Mouse (Mus musculus): Measurements from ENCODE around the gene Cpne4. TPM values are rescaled to one million over a fixed set of nuclear protein-coding genes. Genes with fewer than 3 reads are reported as not detected.

The Cpne4 gene
- polyA plus RNA-seq (2012; rRNA removed) = 0.11 and 0.24 TPM in 2 replicates

DNA sequence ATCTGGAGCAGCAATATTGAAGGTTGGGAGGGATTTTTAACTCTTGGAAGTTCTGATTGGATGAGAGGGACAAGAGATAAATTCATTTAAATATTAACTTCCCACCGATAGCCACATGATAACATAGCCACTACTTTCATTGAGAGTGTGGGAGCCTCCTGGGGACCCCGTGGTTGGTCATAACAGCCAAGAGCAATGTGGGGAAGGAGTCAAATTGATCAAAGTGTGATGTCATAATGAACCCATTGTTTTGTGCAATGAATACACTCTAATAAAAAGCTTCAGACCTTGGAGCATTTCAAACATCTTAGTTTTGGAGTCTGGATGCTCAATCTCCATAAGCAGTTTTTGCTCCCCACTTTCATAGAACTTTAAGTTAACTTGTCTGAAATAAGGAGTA is at the start of gene Cpne4:
Gene Cpne4, plus strand, starts transcription at position 301 of the 400 bp plus-strand sequence.
- no peak for TF ChIP-seq POLR2A (IDR thresholded peaks at IDR 0.05; ENCODE audit: low read depth, low read length)
- no peak for TF ChIP-seq CTCF (IDR thresholded peaks at IDR 0.05; ENCODE audit: extremely low read depth, insufficient read length, insufficient replicate concordance, low read depth, low read length)
- Histone ChIP-seq H3K4me1 (ENCODE audit: control insufficient read depth, insufficient read depth, insufficient read length, low read length) (no peaks in the 10 kb centered on the region), H3K27me3 (ENCODE audit: control insufficient read depth, insufficient read depth, low read length) (no peaks in the 10 kb centered on the region), H3K27ac (ENCODE audit: insufficient read depth, low read depth, low read length) (no peak within 1 kb of the TSS), H3K36me3 (ENCODE audit: control insufficient read depth, insufficient read depth, low read length) (no peaks in the 10 kb centered on the region), H3K4me3 (ENCODE audit: low read depth, low read length) (no peak within 1 kb of the TSS)
- 48% methylated on average over 2 of the region's 2 CpGs for WGBS

GRCm38 (mm10) chr9:104515187-104515586 is 31.9 kb upstream of the Cpne4 start:
- Histone ChIP-seq H3K4me1 (ENCODE audit: control insufficient read depth, insufficient read depth, insufficient read length, low read length) (no peaks in the 10 kb centered on the region), H3K27ac (ENCODE audit: insufficient read depth, low read depth, low read length) (no peak overlapping the region), H3K36me3 (ENCODE audit: control insufficient read depth, insufficient read depth, low read length) (no peaks in the 10 kb centered on the region), H3K27me3 (ENCODE audit: control insufficient read depth, insufficient read depth, low read length) (no peaks in the 10 kb centered on the region), H3K4me3 (ENCODE audit: low read depth, low read length) (no peak overlapping the region)
- TF ChIP-seq CTCF (IDR thresholded peaks at IDR 0.05; ENCODE audit: extremely low read depth, insufficient read length, insufficient replicate concordance, low read depth, low read length) (no peak), POLR2A (IDR thresholded peaks at IDR 0.05; ENCODE audit: low read depth, low read length) (no peak)
- 78% methylated on average over 6 of the region's 6 CpGs for WGBS

DNA sequence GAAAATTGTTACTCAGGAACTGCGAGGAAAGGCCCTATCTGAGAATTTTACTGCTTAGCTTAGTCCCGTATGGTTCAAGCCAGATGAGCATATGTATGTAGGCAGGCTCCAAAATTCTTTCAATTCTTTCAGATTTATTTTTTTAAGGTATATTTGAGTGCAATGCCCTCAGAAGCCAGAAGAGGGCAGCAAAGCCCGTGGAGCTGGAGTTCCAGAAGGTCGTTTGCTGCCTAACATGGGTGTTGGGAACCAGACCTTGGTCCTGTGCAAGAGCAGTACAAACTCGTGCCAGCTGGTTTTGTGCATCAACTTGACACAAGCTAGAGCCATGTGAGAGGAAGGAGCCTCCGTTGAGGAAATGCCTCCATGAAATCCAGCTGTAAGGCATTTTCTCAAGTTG is 11.6 kb upstream of the Cpne4 start:
- Histone ChIP-seq H3K27ac (ENCODE audit: insufficient read depth, low read depth, low read length) (no peak overlapping the region), H3K4me1 (ENCODE audit: control insufficient read depth, insufficient read depth, insufficient read length, low read length) (no peaks in the 10 kb centered on the region), H3K36me3 (ENCODE audit: control insufficient read depth, insufficient read depth, low read length) (no peaks in the 10 kb centered on the region), H3K4me3 (ENCODE audit: low read depth, low read length) (no peak overlapping the region), H3K27me3 (ENCODE audit: control insufficient read depth, insufficient read depth, low read length) (no peaks in the 10 kb centered on the region)
- TF ChIP-seq CTCF (IDR thresholded peaks at IDR 0.05; ENCODE audit: extremely low read depth, insufficient read length, insufficient replicate concordance, low read depth, low read length) (peak; percentile 49; the same call in 1 of the 2 replicates), POLR2A (IDR thresholded peaks at IDR 0.05; ENCODE audit: low read depth, low read length) (no peak)
- 51% methylated on average over 6 of the region's 6 CpGs for WGBS

DNA sequence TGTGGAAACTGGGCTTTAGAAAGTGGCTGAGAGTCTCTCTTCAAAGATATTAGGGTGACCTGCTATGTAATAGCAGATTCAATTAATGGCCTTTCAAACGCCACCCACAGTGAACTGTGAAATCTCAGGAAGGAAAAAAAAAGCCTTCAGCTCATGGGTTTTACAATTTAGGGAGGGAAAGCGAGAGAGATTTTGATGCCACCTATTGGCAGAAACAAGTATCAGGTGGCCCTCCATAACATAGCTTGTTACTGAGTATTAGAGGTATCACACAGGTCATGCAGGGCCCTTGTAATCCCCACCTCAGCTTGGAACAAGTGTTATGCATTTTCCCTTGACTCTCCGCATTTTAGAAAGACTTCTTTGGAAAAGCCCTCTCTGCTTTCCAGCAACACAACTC is 18.7 kb downstream of the Cpne4 start:
- WGBS = 37% methylated on average over 3 of the region's 3 CpGs
- no peaks in the 10 kb centered on the region for H3K27me3 ChIP-seq (ENCODE audit: control insufficient read depth, insufficient read depth, low read length)
- TF ChIP-seq CTCF (IDR thresholded peaks at IDR 0.05; ENCODE audit: extremely low read depth, insufficient read length, insufficient replicate concordance, low read depth, low read length) = no peak
- TF ChIP-seq POLR2A (IDR thresholded peaks at IDR 0.05; ENCODE audit: low read depth, low read length) = no peak

DNA sequence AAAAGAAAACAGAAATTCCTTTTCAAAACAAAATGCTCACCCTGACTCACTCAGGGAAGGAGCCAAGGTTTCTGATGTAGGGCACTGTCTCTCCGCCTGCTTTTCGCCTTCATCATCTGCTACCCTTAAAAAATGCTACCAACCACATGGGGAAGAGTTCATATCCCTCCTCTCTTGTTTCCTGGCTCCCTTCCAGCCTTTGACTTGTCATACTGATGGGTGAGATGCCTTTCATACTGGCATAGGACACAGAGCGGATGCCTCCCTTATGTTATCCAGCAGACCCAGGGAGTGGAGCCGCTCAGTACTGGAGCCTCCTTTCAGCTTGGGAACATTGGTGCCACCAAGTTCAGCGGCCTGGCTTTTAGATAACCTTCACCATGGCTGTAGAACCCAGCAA is 19.4 kb downstream of the Cpne4 start:
- no peaks in the 10 kb centered on the region for H3K27me3 ChIP-seq (ENCODE audit: control insufficient read depth, insufficient read depth, low read length)
- 88% methylated on average over 5 of the region's 5 CpGs for WGBS
- TF ChIP-seq POLR2A (IDR thresholded peaks at IDR 0.05; ENCODE audit: low read depth, low read length) (no peak), CTCF (IDR thresholded peaks at IDR 0.05; ENCODE audit: extremely low read depth, insufficient read length, insufficient replicate concordance, low read depth, low read length) (no peak)
- H3K4me1 ChIP-seq (ENCODE audit: control insufficient read depth, insufficient read depth, insufficient read length, low read length) = no peaks in the 10 kb centered on the region
- H3K36me3 ChIP-seq (ENCODE audit: control insufficient read depth, insufficient read depth, low read length) = no peaks in the 10 kb centered on the region
- no peak overlapping the region for H3K4me3 ChIP-seq (ENCODE audit: low read depth, low read length)
- H3K27ac ChIP-seq (ENCODE audit: insufficient read depth, low read depth, low read length) = no peak overlapping the region

More for the DNA sequence above, 18.7 kb downstream of the Cpne4 start:
- H3K27ac ChIP-seq (ENCODE audit: insufficient read depth, low read depth, low read length) = no peak overlapping the region
- no peaks in the 10 kb centered on the region for H3K36me3 ChIP-seq (ENCODE audit: control insufficient read depth, insufficient read depth, low read length)
- no peaks in the 10 kb centered on the region for H3K4me1 ChIP-seq (ENCODE audit: control insufficient read depth, insufficient read depth, insufficient read length, low read length)
- no peak overlapping the region for H3K4me3 ChIP-seq (ENCODE audit: low read depth, low read length)

GRCm38 (mm10) chr9:104567096-104567495 is 20.0 kb downstream of the Cpne4 start:
- no peaks in the 10 kb centered on the region for H3K36me3 ChIP-seq (ENCODE audit: control insufficient read depth, insufficient read depth, low read length)
- H3K4me1 ChIP-seq (ENCODE audit: control insufficient read depth, insufficient read depth, insufficient read length, low read length) = no peaks in the 10 kb centered on the region
- WGBS = 72% methylated on average over 7 of the region's 7 CpGs
- H3K27ac ChIP-seq (ENCODE audit: insufficient read depth, low read depth, low read length) = no peak overlapping the region
- no peak overlapping the region for H3K4me3 ChIP-seq (ENCODE audit: low read depth, low read length)
- no peaks in the 10 kb centered on the region for H3K27me3 ChIP-seq (ENCODE audit: control insufficient read depth, insufficient read depth, low read length)
- TF ChIP-seq CTCF (IDR thresholded peaks at IDR 0.05; ENCODE audit: extremely low read depth, insufficient read length, insufficient replicate concordance, low read depth, low read length) = no peak
- TF ChIP-seq POLR2A (IDR thresholded peaks at IDR 0.05; ENCODE audit: low read depth, low read length) = no peak

DNA sequence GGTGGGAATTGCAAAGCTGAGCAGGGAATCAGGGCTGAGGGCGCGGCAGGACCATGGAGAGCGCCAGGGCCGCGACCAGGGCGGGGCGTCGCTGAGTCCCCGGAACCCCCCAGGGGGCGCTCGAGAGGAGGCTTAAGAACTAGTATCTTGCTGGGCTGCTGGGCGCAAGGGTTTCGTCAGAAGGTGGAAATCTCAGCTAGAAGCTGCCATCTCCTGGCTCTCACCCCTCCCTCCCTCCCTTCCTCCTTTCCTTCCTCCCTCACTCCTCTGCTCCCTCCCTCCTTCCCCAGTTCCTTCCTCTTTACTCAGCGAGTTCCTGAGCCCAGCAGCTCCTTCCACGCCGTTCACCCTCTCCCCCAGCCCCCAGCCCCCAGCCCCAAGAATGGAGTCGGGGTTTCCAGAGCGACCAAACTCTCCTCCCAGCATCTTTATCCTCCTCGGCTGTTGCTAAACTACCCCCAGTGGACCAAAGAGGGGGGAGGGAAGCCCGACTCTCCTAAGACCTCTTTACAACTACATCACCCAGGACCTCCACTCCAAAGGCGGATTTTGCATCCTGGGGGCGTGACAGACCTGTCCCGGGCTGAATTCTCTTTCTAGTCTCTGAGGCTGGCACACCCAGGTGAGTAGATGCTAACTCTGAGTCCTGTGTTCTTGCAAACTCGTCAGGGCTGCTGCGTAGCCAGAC is 22.5 kb downstream of the Cpne4 start:
- Histone ChIP-seq H3K27me3 (ENCODE audit: control insufficient read depth, insufficient read depth, low read length) (no peaks in the 10 kb centered on the region), H3K36me3 (ENCODE audit: control insufficient read depth, insufficient read depth, low read length) (no peaks in the 10 kb centered on the region), H3K27ac (ENCODE audit: insufficient read depth, low read depth, low read length) (no peak overlapping the region), H3K4me3 (ENCODE audit: low read depth, low read length) (no peak overlapping the region), H3K4me1 (ENCODE audit: control insufficient read depth, insufficient read depth, insufficient read length, low read length) (no peaks in the 10 kb centered on the region)
- WGBS = 2% methylated on average over 25 of the region's 25 CpGs
- TF ChIP-seq POLR2A (IDR thresholded peaks at IDR 0.05; ENCODE audit: low read depth, low read length) = no peak
- TF ChIP-seq CTCF (IDR thresholded peaks at IDR 0.05; ENCODE audit: extremely low read depth, insufficient read length, insufficient replicate concordance, low read depth, low read length) = peak; percentile 12; the same call in 1 of the 2 replicates
